Mouse (Mus musculus) CH12.LX (cell line): ENCODE data around the gene Cd81.
A peak's percentile ranks its signal among the peaks of the same experiment; 100 is the strongest.

Source experiments
- BHLHE40 ChIP-seq: IDR thresholded peaks from 2 replicates; pipeline ENCODE4 v1.6.1; 2011; ENCODE audit warnings: mild to moderate bottlenecking, low read depth, low read length, improper control_type of control experiment
- E2F4 ChIP-seq: IDR thresholded peaks from 2 replicates; pipeline ENCODE4 v1.6.1; 2011; ENCODE audit warnings: low read depth, low read length, improper control_type of control experiment; ENCODE audit not compliant: insufficient replicate concordance
- EP300 ChIP-seq: IDR thresholded peaks from 2 replicates; pipeline ENCODE4 v1.6.1; 2011; ENCODE audit warnings: low read length, improper control_type of control experiment
- JUN ChIP-seq: IDR thresholded peaks from 2 replicates; pipeline ENCODE4 v1.6.1; 2011; ENCODE audit warnings: low read depth, mild to moderate bottlenecking, low read length, improper control_type of control experiment, moderate library complexity; ENCODE audit not compliant: insufficient read depth
- KAT2A ChIP-seq: IDR thresholded peaks from 2 replicates; pipeline ENCODE4 v1.6.1; 2012; ENCODE audit warnings: low read length, improper control_type of control experiment, inconsistent platforms; ENCODE audit not compliant: insufficient replicate concordance
- MAFK ChIP-seq: IDR thresholded peaks from 2 replicates; pipeline ENCODE4 v1.6.1; 2011; ENCODE audit warnings: low read length, improper control_type of control experiment; ENCODE audit not compliant: insufficient replicate concordance
- POLR2A ChIP-seq: IDR thresholded peaks from 2 replicates; pipeline ENCODE4 v1.6.1; 2011; ENCODE audit warnings: low read depth, mild to moderate bottlenecking, improper control_type of control experiment, low read length
- POLR2AphosphoS2 ChIP-seq: IDR thresholded peaks from 2 replicates; pipeline ENCODE4 v1.6.1; 2011; ENCODE audit warnings: low read depth, low read length, improper control_type of control experiment
- ZMIZ1 ChIP-seq: IDR thresholded peaks from 2 replicates; pipeline ENCODE4 v1.6.1; 2012; ENCODE audit warnings: low read depth, mild to moderate bottlenecking, inconsistent platforms, low read length, improper control_type of control experiment

- TF ChIP-seq EP300 (peak; percentile 36; the same call in 1 of the 2 replicates), MAFK (no peak), POLR2AphosphoS2 (no peak), POLR2A (no peak), E2F4 (no peak), ZMIZ1 (no peak), BHLHE40 (no peak), KAT2A (no peak), JUN (no peak)
Measured at GRCm38 (mm10) chr7:143024293-143024692, 28.2 kb upstream of the Cd81 start.
